Mouse (Mus musculus): Measurements from ENCODE around the gene Slc25a22.

DNA sequence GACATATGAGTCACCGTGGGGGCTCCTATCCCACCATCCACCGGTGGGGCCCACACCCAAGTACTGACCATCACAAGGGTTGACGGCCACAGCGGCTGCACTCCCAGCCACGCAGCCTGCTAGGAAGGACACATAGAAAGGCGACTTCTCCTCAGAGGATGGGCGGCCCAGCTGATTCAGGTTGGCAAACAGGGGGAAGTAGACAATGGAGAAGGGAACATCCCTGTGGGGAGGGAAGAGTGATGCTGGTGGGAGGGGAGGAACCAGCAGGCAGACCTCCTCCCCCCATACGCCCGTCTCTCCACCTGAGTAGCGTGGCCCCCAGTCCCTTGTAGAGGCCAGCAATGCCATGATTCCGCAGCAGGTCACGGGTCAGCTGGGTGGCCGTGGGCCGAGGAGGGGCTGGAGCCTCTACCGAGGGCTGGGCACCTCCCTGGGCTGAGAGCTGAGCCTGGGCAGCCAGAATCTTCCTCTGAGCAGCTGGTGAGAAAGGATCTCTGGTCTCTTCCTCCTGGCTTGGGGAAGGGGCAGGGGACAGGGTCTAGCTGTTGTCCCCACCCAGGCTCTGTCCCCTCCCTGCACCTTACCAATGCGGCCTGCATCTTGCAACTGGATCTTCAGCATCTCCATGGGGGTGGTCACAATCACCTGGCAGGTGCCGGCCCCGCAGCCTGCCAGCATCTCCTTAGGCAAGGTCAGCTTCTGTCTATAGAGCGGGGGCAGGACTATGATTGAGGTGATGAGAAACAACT, 6.1 kb downstream of the Slc25a22 start:
- no peak for TF ChIP-seq CTCF (IDR thresholded peaks at IDR 0.05; ENCODE audit: control insufficient read depth, insufficient read depth, insufficient read length)
- TF ChIP-seq USF1 (IDR thresholded peaks at IDR 0.05; ENCODE audit: low read depth) = no peak
- no peak for TF ChIP-seq MAX (IDR thresholded peaks at IDR 0.05)
- TF ChIP-seq CEBPB (IDR thresholded peaks at IDR 0.05; ENCODE audit: low read depth) = no peak
